Mouse (Mus musculus) erythroid progenitor cell, adult 5-6 weeks (primary cell): ENCODE measurements around the gene Pm20d1. TPM values are rescaled to one million over a fixed set of nuclear protein-coding genes. Genes with fewer than 3 reads are reported as not detected.
A peak's percentile ranks its signal among the peaks of the same experiment; 100 is the strongest.

Source experiments
- ATAC-seq: replicated peaks from 2 replicates; pipeline ENCODE4 v1.8.0; 2016; ENCODE audit warnings: moderate number of reproducible peaks, mild to moderate bottlenecking, moderate TSS enrichment, inconsistent platforms; ENCODE audit not compliant: poor library complexity, low FRiP score, severe bottlenecking
- total RNA-seq, 2 experiments: library from RNA; stranded (forward) in 1 of 2; stranded (reverse) in 1 of 2; fragments of 150-400 nt in 1 of 2; fragments of 186-747, 209-891 nt in 1 of 2; gene quantifications; 2 replicates each; pipeline versions ENCODE4 v1.2.3 to v1.2.4; 2015 to 2017; ENCODE audit warnings: low replicate concordance in 2 of 2

The Pm20d1 gene
- total RNA-seq (2015; ENCODE audit: low replicate concordance) = not detected in 2 replicates
- not detected in 2 replicates for total RNA-seq (2017; ENCODE audit: low replicate concordance)

GRCm38 (mm10) chr1:131797202-131797909 is at the start of gene Pm20d1:
Pm20d1 (plus strand) TSS chr1:131797381.
- no peak for ATAC-seq

- ATAC-seq = no peak
These were observed 49.4 kb upstream of the Pm20d1 start for GRCm38 (mm10) chr1:131747761-131748160.

- no peak for ATAC-seq
These were observed 48.5 kb upstream of the Pm20d1 start for GRCm38 (mm10) chr1:131748636-131749035.

GRCm38 (mm10) chr1:131749706-131750545 is 47.3 kb upstream of the Pm20d1 start:
- ATAC-seq = no peak

- no peak for ATAC-seq
These were observed 45.8 kb upstream of the Pm20d1 start for GRCm38 (mm10) chr1:131751181-131751890.

- no peak for ATAC-seq
These were observed 45.3 kb upstream of the Pm20d1 start for GRCm38 (mm10) chr1:131751891-131752311.

GRCm38 (mm10) chr1:131754212-131754829 is 42.9 kb upstream of the Pm20d1 start:
- ATAC-seq = no peak

- ATAC-seq = no peak
These were observed 42.3 kb upstream of the Pm20d1 start for GRCm38 (mm10) chr1:131754916-131755315.

- no peak for ATAC-seq
These were observed 40.0 kb upstream of the Pm20d1 start for GRCm38 (mm10) chr1:131757211-131757610.

GRCm38 (mm10) chr1:131758796-131759195 is 38.4 kb upstream of the Pm20d1 start:
- ATAC-seq = no peak

GRCm38 (mm10) chr1:131759667-131760427 is 37.3 kb upstream of the Pm20d1 start:
- no peak for ATAC-seq

GRCm38 (mm10) chr1:131760428-131760820 is 36.8 kb upstream of the Pm20d1 start:
- no peak for ATAC-seq

- no peak for ATAC-seq
These were observed 35.9 kb upstream of the Pm20d1 start for GRCm38 (mm10) chr1:131761079-131761831.

- no peak for ATAC-seq
These were observed 33.5 kb upstream of the Pm20d1 start for GRCm38 (mm10) chr1:131763683-131764082.

- no peak for ATAC-seq
These were observed 32.4 kb upstream of the Pm20d1 start for GRCm38 (mm10) chr1:131764581-131765338.

GRCm38 (mm10) chr1:131765357-131766001 is 31.7 kb upstream of the Pm20d1 start:
- peak; percentile 62; the same call in 1 of the 2 replicates for ATAC-seq

GRCm38 (mm10) chr1:131769296-131769695 is 27.9 kb upstream of the Pm20d1 start:
- no peak for ATAC-seq
